Mouse (Mus musculus) right cerebral cortex, adult 18-20 months (tissue): ENCODE measurements around the gene Fgf2.

Experiments
- DNase-seq: peaks from one replicate; pipeline ENCODE4 v3.0.0; 2022; ENCODE audit warnings: mixed read lengths

Gene Fgf2

GRCm38 (mm10) chr3:37360729-37361128 is 12.6 kb downstream of the Fgf2 start:
- DNase-seq, result no peak

DNA sequence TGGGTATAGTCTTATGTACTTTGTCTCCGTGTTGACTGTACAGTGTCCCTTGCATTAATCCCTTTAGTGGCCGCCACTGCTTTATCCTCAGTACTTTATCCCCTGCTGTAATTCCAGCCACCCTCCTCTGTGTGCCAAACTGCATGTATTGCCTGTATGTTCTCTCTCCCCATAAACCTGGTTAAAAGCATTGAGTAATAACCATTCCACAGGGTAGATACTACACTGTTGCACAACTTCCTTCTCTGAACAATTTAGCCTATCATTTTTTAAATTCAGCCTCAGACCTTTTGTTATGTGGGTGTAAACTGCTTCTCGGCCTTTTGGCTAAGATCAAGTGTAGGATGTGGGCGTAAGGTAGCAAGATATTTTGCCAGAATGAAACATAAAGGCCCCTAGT is 17.0 kb downstream of the Fgf2 start:
- DNase-seq, result no peak

- no peak for DNase-seq
Measured at GRCm38 (mm10) chr3:37365976-37366375, 17.8 kb downstream of the Fgf2 start.

DNA sequence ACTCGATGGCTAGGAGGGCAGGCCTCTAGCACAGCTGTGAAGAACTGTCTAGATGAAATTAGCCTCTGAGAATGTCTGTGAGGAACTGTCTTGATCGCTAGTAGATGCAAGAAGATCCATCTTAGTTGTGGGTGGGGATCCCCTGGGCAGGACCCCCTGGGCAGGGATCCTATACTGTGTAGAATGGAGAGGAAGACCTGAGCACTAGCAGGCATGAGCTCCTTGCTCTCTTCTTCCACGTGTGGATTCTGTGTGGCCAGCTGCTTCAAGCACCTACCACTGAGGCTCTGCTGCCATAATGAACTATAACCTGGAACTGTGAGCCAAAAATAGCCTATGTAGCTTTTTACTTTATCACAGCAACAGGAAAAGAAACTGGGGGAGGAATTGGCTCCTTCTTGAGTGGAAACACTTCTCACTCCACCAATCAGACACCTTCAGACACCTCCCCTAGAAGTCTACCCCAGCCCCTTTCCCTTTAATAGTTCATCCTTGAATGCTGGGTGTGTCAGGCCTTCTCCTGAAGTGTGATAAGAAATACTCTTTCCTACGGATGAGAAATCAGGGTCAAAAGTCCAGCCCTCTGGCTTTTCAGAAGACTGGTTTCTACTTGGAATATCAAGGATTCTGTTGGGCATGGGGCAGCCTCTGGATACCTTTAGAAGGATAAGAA is 18.4 kb downstream of the Fgf2 start:
- DNase-seq, result no peak

DNA sequence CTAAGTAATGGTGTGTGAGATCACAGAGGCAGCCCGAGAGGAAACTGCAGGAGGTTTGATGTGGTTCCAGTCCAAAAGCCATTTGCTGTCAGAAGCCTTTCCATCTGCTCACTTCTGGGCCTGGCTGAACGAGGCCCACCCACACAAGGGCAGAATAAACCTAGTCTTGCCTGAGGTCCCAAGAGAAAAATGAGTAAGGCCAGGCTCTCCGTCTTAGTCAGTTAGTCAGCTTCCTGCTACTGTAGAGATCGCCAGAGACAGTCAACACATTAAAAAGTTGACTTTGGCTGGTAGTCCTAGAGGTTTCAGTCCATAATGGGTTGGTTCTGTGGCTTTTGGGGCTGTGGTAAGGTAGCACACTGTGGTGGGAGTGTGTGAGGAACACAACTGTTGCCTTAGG is 22.3 kb downstream of the Fgf2 start:
- DNase-seq, result no peak

DNA sequence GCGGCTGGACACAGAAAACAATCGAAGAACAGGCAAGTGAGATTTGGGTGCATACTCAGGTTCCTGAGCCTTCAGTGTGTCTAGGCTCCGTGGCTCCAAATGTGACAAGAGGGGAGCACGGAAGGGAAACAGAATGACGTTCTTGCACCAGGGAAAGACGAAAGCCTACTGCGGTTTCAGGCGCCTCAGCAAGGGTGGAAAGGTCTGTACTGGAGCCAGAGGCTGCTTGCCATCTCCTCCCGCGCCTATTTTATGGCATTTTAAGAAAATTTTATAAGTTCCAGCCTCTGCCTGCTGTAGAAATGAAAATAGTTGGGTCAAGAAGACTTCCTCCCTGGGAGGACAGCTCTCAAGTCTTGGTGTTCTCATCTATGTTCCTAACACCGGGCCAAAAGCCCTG is 25.6 kb downstream of the Fgf2 start:
- no peak for DNase-seq

GRCm38 (mm10) chr3:37377926-37378325 is 29.8 kb downstream of the Fgf2 start:
- DNase-seq, result no peak

DNA sequence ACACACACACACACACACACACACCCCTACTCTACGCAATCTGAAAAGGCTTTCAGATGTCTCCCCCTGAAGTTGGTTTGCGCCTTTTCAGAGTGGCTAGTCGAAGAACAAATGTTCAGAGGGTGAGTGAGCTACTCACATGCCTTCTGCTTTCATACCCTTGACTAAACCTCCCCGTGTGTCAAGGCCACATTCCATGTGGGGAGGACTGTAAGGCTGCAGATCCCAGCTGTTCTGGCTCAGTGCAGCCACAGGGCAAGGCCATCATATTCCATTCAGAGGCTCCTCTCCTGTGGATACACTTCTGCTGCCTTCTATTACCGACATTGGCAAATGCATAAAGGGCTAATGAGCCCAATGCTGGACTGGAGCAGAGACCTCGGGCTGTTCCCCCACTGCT is 30.3 kb downstream of the Fgf2 start:
- no peak for DNase-seq

GRCm38 (mm10) chr3:37379201-37379600 is 31.1 kb downstream of the Fgf2 start:
- DNase-seq, result no peak

GRCm38 (mm10) chr3:37379930-37380881 is 32.1 kb downstream of the Fgf2 start:
- DNase-seq, result peak; percentile 19

DNA sequence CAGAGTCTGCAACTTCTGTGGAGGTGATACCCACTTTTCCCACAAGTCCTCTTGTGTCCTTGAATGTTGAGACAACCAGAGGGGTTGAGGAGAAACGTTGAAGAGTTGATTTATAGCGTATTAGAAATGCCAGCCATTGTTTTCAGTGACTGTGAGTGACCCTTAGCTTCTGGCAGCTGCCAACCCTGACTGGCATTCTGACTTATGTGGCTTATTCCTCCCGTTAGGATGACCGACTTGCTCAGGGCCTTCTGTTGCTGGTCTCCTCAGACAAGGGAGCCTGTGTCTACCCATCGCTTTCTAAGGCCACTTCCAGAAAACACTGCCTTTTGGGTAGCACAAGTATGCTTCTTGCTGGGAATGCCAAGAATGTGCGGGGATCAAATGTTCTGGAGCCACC is 33.3 kb downstream of the Fgf2 start:
- DNase-seq, result no peak

DNA sequence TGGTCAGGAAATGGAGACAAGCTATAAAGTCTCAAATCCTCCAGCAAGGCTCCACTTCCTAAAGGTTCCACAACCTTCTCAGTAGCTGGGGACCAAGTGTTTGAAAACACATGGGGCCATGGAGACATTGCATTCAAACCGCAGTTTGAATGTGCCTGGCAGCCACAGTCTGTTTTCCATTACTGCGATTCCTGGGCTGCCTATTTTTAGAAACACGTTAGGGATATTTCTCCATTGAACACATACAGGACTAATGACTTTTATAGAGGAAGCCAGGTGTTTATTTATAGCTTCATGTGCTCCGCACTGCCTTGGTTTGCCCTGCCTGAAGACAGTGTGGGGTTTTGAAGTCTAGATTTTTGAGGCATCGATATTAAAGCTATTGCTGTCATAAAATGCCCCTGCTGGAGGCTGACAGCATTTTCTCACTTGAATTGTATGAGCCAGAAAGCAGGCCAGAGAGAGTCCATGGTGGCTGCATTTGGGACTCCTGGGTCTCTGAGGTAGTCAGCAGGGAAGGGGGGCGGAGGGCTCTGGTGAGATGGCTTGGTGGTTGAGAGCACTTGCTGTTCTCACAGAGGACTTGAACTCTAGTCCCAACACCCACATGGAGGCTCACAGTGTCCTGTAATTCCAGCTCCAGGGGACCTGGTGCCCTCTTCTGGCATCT is 35.1 kb downstream of the Fgf2 start:
- no peak for DNase-seq

DNA sequence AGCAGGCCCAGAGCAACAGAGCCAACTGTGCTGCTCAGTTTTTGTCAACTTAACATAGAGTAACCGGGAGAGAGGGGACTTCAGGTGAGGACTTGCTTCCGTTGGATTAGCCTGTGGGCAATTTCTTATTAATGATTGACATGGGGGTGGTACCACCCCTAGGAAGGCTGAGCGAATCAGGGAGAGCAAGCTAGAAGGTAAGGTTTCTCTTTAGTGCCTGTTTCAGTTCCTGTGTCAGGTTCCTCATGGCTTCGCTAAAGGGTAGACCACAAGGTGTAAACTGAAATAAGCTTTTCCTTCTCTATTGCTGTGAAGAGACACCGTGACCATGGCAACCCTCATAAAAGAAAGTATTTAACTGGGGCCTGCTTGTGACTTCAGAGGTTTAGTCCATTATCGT is 39.2 kb downstream of the Fgf2 start:
- DNase-seq, result no peak

DNA sequence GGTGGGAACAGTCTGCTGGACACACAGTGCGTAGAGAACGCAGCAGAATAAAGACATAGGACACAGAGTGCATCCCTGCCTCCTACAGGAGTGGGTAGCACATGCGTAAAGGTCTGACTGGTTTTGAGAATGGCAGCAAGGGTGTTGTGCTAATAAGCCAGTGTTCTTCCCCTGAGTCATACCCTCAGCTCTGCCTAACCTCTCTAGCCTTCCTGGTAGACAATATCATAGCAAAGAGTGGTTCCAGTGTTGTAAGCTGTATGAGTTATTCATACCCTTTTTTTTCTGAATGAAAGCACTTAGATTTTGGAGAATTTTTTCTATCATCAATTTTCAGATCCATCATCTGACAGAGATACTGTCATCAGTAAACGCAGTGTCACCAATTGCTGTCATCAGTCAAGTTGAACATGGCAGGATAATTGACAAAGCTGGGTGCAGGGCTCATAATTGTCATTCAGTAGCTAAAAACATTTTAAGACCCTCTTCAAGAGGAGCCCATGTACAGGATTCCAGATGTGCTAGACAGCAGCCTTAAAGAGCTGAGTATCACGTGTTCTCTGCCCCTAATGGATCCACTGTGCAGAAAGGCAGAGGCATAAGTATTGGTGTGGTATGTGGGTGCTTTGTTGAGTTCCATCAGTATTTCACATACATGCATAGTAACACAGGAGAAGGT is 48.9 kb downstream of the Fgf2 start:
- DNase-seq, result no peak

- no peak for DNase-seq
Measured at GRCm38 (mm10) chr3:37397646-37398045, 49.5 kb downstream of the Fgf2 start.

DNA sequence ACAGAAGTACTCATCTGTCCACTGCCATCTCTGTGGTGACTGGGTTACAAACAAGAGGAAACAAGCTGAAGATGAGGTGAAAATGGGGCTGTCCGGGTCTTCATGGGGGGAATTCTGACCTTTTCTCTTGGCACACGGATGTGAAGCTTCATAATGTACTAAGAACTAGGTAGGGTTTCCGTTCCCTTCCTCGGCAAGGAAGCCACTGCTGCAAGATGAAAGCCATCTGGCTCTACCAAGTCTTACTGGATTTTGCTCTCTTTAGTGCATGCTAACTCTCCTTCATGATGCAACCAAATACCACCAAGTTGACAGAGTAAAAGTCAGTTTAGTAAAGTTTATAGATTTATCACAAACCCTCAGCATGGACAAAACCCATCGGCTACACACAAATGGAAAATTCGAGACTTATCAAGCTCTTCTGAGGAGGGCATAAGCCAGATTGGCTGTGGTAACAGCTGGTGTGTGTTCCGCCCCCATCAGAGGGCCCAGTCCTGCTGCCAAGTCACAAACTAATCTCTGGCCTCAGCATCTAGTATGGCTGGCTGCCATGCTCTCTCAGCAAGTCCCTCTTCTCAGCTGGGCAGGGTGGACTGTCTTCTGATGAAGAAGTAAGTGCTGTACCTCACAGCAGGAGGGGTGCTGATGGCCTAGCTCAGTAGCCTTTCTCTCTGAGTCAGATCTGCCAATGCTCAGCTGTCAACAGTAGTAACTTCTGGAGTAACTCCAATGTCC is 50.7 kb downstream of the Fgf2 start:
- DNase-seq, result no peak

GRCm38 (mm10) chr3:37401729-37402610 is 53.8 kb downstream of the Fgf2 start:
- DNase-seq, result no peak

DNA sequence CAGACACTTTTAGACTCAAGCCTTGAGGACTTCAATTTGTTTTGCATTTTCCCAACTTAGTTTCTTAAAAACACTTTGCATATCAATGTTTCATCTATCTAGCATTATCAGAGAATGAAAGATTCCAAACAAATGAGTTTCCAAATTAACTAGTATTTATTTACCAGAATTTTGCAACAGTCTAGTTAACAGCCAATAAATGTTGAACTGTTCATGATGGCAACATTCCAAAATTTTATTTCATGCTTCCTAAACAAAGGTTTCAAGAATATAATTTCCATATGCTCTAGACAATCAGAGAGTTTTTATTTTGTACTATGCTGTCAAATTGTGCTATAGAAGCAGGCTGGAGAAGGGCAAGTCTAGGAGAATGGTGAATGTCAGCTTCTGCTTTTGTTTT is 59.5 kb downstream of the Fgf2 start:
- no peak for DNase-seq

- DNase-seq, result no peak
Measured at GRCm38 (mm10) chr3:37413446-37413845, 65.3 kb downstream of the Fgf2 start.

DNA sequence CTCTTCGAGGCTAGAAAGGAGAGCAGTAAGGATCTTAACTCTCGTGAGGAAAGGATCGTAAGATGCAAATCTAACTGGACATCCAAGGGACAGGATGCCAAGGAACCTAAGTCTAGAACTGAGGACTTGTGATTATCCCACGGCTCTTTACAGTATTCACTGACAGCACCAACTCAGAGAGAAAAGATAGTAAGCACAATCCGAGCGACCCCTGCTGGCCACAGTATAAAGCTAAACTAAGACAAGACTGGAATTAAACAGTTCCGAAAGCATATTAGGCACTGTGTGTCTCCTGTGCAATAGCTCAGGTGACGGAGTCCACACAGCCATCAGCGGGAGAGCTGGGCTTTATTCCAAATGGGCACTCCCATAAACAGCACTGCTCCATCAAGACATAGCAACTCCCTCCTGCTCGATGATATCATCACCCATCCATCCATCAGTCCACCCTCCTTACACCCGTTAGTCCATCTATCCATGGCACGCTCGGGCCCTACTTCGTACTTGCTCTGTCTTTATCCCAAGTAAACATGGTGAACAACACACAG is 66.3 kb downstream of the Fgf2 start:
- peak; percentile 82 for DNase-seq

GRCm38 (mm10) chr3:37418341-37418740 is 70.2 kb downstream of the Fgf2 start:
- no peak for DNase-seq
